Mouse (Mus musculus): Measurements from ENCODE around the gene Dynlt1b.
"Not testable (repeated sequence)": the region's sequence is repeated elsewhere in the genome, so short reads cannot be mapped to it uniquely, and the experiment has no call there.

GRCm38 (mm10) chr17:6391736-6392135 lies 38.2 kb upstream of the Dynlt1b start:
- not testable (repeated sequence) for TF ChIP-seq EP300 (IDR thresholded peaks at IDR 0.05; ENCODE audit: insufficient read depth, low read depth, low read length); POLR2A (IDR thresholded peaks at IDR 0.05; ENCODE audit: insufficient read depth, low read depth, low read length); CTCF (IDR thresholded peaks at IDR 0.05)
